Mouse (Mus musculus): ENCODE data around the gene Lrtm2. TPM values are rescaled to one million over a fixed set of nuclear protein-coding genes. Genes with fewer than 3 reads are reported as not detected.

Lrtm2 gene
- not detected for polyA plus RNA-seq (2017; shearing (Covaris generic))

DNA sequence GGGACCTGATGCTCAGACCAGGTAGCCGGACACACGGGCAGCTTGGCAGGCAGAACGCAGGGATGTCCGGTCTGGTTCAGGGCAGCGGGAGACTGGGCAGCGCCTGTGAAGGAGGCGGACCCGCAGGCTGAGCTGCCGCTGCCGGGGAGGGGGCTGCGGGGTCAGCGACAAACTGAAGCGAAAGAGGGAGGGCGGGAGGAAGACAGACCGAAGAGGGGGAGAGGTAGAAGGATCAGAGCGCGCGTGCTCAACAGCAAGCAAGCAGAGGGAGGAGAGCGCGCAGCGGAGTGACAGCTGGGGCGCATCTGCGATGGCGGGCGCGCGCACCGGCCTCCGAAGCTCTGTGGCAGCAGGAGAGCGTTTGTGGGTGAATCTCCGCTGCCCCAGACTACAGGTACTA lies at the start of gene Lrtm2:
Gene Lrtm2 (minus strand): TSS at position 261 of the 400 bp plus-strand sequence.

Other genes with a start within 250 kb of the Lrtm2 start
- 16.0 TPM for gene Dcp1b, start 155.5 kb downstream of the Lrtm2 start, polyA plus RNA-seq (2017; shearing (Covaris generic))
- gene Cacna1c, start 134.3 kb downstream of the Lrtm2 start, polyA plus RNA-seq (2017; shearing (Covaris generic)) = 1.1 TPM
- gene Cacna2d4, start 94.2 kb downstream of the Lrtm2 start, polyA plus RNA-seq (2017; shearing (Covaris generic)) = 1.2 TPM
- 40.2 TPM for gene Adipor2, start 86.9 kb upstream of the Lrtm2 start, polyA plus RNA-seq (2017; shearing (Covaris generic))
- 50.4 TPM for gene Fbxl14, start 148.9 kb upstream of the Lrtm2 start, polyA plus RNA-seq (2017; shearing (Covaris generic))
- not detected for gene Wnt5b, start 213.6 kb upstream of the Lrtm2 start, polyA plus RNA-seq (2017; shearing (Covaris generic))

Measured in effector memory CD4-positive, alpha-beta T cell, adult 7 months (primary cell).